In the genomic region with DNA sequence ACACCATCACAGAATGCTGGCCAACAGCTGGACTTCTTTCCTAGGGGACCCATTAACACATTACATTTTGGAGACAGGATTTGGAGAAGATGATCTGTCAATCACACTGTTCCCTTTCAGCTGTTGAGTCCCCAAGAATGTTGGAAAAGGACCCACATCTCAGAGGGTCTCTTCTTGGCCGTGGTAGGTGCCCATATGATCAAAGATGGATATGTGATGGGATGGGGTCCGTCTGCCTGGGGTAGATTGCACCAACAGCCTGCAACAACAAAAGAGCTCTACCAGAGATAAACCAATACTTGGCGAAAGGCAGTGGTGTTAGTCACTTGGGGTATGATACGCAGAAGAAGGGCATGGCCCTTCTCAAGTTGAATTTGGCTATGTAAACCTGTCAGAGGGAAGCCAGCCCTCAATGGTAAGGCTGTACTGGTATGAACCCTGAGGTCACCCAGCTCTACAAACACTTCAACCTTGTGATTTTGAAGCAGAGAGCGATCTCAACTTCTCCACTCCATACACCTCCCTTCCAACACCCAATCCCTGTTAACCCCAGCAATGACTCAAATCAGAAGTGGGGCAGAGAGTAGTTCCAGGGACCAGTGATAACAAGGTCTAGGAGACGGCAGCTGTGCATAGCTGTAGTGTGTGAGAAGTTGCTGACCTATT, we compare ENCODE assay signal across 14 mouse cellular contexts.
"Had no signal": no experiment of that assay in that cellular context is flagged by ENCODE, and none has a peak within 500 bp of the region (broad histone marks: within the 10 kb centered on the region; RNA-seq: fewer than 3 reads in every experiment).

No protein-coding gene starts in this region.

- H3K4me3 ChIP-seq: kidney, embryonic 15.5 days; left cerebral cortex, adult 2 months; liver, embryonic 13.5 days; megakaryocyte, embryonic 14.5 days; midbrain, embryonic 10.5 days; midbrain, embryonic 13.5 days; myocyte; neural tube, embryonic 13.5 days had no signal

- H3K9me3 ChIP-seq: kidney, embryonic 15.5 days; liver, embryonic 13.5 days; midbrain, embryonic 10.5 days; midbrain, embryonic 13.5 days; neural tube, embryonic 13.5 days had no signal

- DNase-seq: kidney, postnatal 10 days; layer of hippocampus, postnatal 36 days; liver, embryonic 13.5 days; lung, adult 2 months; thymus, adult 2 months; thymus, postnatal 25 days had no signal

- H3K27ac ChIP-seq: kidney, embryonic 15.5 days; left cerebral cortex, adult 2 months; liver, embryonic 13.5 days; midbrain, embryonic 10.5 days; midbrain, embryonic 13.5 days; neural tube, embryonic 13.5 days had no signal

- H3K27me3 ChIP-seq: kidney, embryonic 15.5 days; liver, embryonic 13.5 days; megakaryocyte, embryonic 14.5 days; midbrain, embryonic 13.5 days; neural tube, embryonic 13.5 days had no signal

- ATAC-seq: midbrain, embryonic 13.5 days; midbrain, embryonic 16.5 days had no signal

- H3K4me1 ChIP-seq: liver, embryonic 13.5 days; megakaryocyte, embryonic 14.5 days had no signal

- H3K36me3 ChIP-seq: kidney, embryonic 15.5 days; liver, embryonic 13.5 days; midbrain, embryonic 10.5 days; midbrain, embryonic 13.5 days; neural tube, embryonic 13.5 days had no signal

- H3K9ac ChIP-seq: kidney, embryonic 15.5 days; liver, embryonic 13.5 days; midbrain, embryonic 13.5 days; neural tube, embryonic 13.5 days had no signal

- H3K4me2 ChIP-seq: kidney, embryonic 15.5 days; liver, embryonic 13.5 days; midbrain, embryonic 13.5 days; neural tube, embryonic 13.5 days had no signal
